Mouse (Mus musculus) retina, adult 2 months (tissue): ENCODE results near the gene Arntl.
A peak's percentile ranks its signal among the peaks of the same experiment; 100 is the strongest.
"Not testable (repeated sequence)": the region's sequence is repeated elsewhere in the genome, so short reads cannot be mapped to it uniquely, and the experiment has no call there.

Source experiments
- DNase-seq: peaks from one replicate; pipeline ENCODE4 v3.0.0-alpha.2; 2012; ENCODE audit warnings: low read depth, low spot score

Gene Arntl

GRCm38 (mm10) chr7:113251001-113251400 is 43.7 kb downstream of the Arntl start:
- no peak for DNase-seq

GRCm38 (mm10) chr7:113251554-113251953 is 44.3 kb downstream of the Arntl start:
- DNase-seq: no peak

GRCm38 (mm10) chr7:113253777-113254405 is 46.6 kb downstream of the Arntl start:
- no peak for DNase-seq

GRCm38 (mm10) chr7:113256046-113256445 is 48.8 kb downstream of the Arntl start:
- DNase-seq: peak; percentile 50

- DNase-seq: no peak
Measured at GRCm38 (mm10) chr7:113258430-113258829, 51.2 kb downstream of the Arntl start.

- DNase-seq: no peak
Measured at GRCm38 (mm10) chr7:113260321-113261167, 53.3 kb downstream of the Arntl start.

- DNase-seq: no peak
Measured at GRCm38 (mm10) chr7:113261690-113262089, 54.4 kb downstream of the Arntl start.

- not testable (repeated sequence) for DNase-seq
Measured at GRCm38 (mm10) chr7:113262510-113263467, 55.5 kb downstream of the Arntl start.

GRCm38 (mm10) chr7:113263990-113264389 is 56.7 kb downstream of the Arntl start:
- DNase-seq: no peak

GRCm38 (mm10) chr7:113268287-113268686 is 61.0 kb downstream of the Arntl start:
- peak; percentile 44 for DNase-seq

- DNase-seq: no peak
Measured at GRCm38 (mm10) chr7:113269081-113269480, 61.8 kb downstream of the Arntl start.

GRCm38 (mm10) chr7:113269921-113270320 is 62.7 kb downstream of the Arntl start:
- no peak for DNase-seq

- no peak for DNase-seq
Measured at GRCm38 (mm10) chr7:113270551-113270950, 63.3 kb downstream of the Arntl start.

- DNase-seq: no peak
Measured at GRCm38 (mm10) chr7:113270991-113271390, 63.7 kb downstream of the Arntl start.

- DNase-seq: no peak
Measured at GRCm38 (mm10) chr7:113272338-113272997, 65.2 kb downstream of the Arntl start.

- DNase-seq: no peak
Measured at GRCm38 (mm10) chr7:113277245-113277644, 70.0 kb downstream of the Arntl start.

- DNase-seq: no peak
Measured at GRCm38 (mm10) chr7:113278493-113278892, 71.2 kb downstream of the Arntl start.

GRCm38 (mm10) chr7:113279246-113279645 is 72.0 kb downstream of the Arntl start:
- DNase-seq: no peak

- DNase-seq: no peak
Measured at GRCm38 (mm10) chr7:113285405-113285804, 78.1 kb downstream of the Arntl start.

GRCm38 (mm10) chr7:113289211-113289610 is 81.9 kb downstream of the Arntl start:
- DNase-seq: no peak

- no peak for DNase-seq
Measured at GRCm38 (mm10) chr7:113291741-113292140, 84.5 kb downstream of the Arntl start.
